Mouse (Mus musculus) lung, postnatal 10 days (tissue): ENCODE measurements around the gene Gm10097.
A peak's percentile ranks its signal among the peaks of the same experiment; 100 is the strongest.

ENCODE experiments used
- DNase-seq: peaks from one replicate; pipeline ENCODE4 v3.0.0; 2021

Gene Gm10097

GRCm38 (mm10) chr10:5086329-5086728 is 17.3 kb downstream of the Gm10097 start:
- DNase-seq: no peak

- no peak for DNase-seq
Observed at GRCm38 (mm10) chr10:5087336-5087735, 18.3 kb downstream of the Gm10097 start.

- no peak for DNase-seq
Observed at GRCm38 (mm10) chr10:5089133-5089532, 20.1 kb downstream of the Gm10097 start.

- DNase-seq: peak; percentile 37
Observed at GRCm38 (mm10) chr10:5096996-5097753, 28.2 kb downstream of the Gm10097 start.

GRCm38 (mm10) chr10:5097754-5098137 is 28.8 kb downstream of the Gm10097 start:
- no peak for DNase-seq

GRCm38 (mm10) chr10:5110773-5111172 is 41.8 kb downstream of the Gm10097 start:
- peak; percentile 3 for DNase-seq

GRCm38 (mm10) chr10:5116155-5116554 is 47.2 kb downstream of the Gm10097 start:
- no peak for DNase-seq

GRCm38 (mm10) chr10:5116720-5117119 is 47.7 kb downstream of the Gm10097 start:
- DNase-seq: no peak
